Mouse (Mus musculus) heart, adult 18-20 months (tissue): ENCODE data around the gene Ggta1. TPM values are rescaled to one million over a fixed set of nuclear protein-coding genes. Genes with fewer than 3 reads are reported as not detected.
A peak's percentile ranks its signal among the peaks of the same experiment; 100 is the strongest.

Experiments used
- DNase-seq, 2 experiments: peaks; one replicate each; pipeline ENCODE4 v3.0.0; 2021 to 2022; ENCODE audit warnings: mixed read lengths in 1 of 2
- total RNA-seq, 2 experiments: library from RNA; stranded (reverse); gene quantifications; 2 replicates each; pipeline ENCODE4 v1.2.3; 2021

The Ggta1 gene
- total RNA-seq, 2 experiments from 2014 or later, result 13.6 to 17.0 TPM

DNA sequence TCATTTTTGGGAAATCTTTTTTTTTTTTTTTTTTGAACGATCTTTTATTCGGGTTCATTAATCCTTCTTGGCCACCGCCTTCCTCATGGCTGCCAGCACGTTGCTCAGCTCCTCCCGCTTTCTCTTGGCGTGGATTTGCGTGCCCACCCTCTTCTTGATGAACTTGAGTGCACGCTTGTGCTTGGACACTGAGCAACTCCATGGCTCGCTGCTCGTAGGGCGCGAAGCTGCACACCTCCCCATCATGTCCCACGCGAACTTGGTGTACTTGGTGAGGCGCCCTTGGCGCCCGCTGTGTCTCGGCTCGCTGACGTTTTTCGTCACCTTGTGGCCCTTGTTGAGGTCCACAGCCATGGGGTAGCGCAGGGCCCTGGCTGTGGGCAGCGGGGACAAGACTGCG lies 28.1 kb upstream of the Ggta1 start:
- DNase-seq, result no peak

DNA sequence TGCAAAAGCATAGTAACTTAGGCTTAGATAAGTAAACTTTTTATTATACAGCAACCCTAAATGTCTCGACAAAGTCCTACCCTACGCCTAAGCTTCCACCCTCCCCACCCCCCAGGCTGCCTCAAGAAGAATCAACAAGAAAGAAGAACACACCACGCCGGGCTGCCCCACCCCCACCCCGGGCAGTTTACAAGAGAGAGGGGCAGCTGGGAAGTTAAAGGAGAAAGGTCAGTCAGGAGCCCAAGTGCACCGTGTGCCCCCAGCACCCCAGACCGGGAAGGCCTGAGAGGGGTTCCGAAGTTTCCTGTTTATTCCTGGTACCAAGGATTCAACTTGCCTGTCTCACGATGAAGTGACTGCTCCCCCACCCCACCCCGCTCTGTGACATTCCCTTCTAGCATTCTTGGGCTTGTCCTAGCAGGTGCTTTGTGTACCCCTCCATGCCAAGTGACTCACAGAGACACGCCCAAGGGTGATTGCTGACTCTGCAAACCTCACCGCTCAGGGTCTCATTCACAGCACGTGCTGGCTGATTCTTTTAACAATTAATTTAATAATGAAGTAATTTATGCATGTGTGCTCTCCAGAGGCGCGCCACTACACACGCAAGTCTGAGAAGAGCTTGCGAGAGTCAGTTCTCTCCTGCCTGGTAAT lies 27.6 kb upstream of the Ggta1 start:
- DNase-seq, result no peak

DNA sequence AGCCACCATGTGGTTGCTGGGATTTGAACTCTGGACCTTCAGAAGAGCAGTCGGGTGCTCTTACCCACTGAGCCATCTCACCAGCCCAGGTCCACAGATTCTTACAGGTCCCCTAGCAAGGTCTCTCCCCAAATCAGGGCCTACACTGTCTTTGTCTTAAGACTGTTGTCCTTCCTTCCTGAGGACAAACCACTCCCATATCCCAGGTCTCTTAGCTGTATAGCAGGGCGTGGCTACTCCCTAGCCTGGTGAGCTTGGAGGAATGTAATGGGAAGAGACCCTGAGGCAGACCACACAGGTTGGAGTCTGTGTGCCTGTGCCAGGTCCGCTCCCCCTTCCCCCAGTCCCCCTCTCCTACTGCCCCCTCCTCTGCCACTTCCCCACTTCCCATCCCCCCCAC lies 24.7 kb upstream of the Ggta1 start:
- DNase-seq, result no peak

DNA sequence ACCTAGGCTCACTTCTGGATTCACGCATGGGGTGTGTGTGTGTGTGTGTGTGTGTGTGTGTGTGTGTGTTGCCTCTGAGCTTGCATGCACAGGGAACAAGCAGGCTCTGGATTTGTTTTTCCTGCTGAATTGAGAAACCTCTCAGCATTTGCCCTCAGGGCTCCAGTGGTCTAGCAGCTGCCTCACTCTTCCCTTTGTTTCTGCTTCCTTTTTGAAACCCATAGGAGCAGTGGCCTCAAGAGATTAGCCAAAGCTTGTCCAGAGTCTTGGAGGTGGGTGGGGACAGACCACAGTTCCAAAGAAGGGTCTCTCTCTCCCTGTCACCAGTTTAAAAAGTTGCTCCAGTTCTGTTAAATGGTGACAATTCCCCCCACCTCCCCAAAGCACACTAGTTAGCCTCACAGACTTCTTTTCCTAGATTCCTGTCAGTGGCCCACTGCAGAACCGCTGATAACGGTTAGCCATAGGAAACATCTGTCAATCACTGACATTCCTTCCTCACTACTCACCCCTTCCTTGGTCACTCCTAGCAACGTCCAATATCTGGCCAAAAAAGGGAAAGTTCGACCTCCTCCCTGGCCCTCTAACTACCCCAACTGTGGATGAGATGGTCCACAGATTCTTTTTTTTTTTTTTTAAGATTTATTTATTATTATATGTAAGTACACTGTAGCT lies 24.1 kb upstream of the Ggta1 start:
- DNase-seq, result no peak

- no peak for DNase-seq
These were observed 21.1 kb upstream of the Ggta1 start for GRCm38 (mm10) chr2:35484102-35484501.

GRCm38 (mm10) chr2:35483402-35483801 lies 20.4 kb upstream of the Ggta1 start:
- no peak for DNase-seq

GRCm38 (mm10) chr2:35481322-35481990 lies 18.4 kb upstream of the Ggta1 start:
- DNase-seq, result no peak

DNA sequence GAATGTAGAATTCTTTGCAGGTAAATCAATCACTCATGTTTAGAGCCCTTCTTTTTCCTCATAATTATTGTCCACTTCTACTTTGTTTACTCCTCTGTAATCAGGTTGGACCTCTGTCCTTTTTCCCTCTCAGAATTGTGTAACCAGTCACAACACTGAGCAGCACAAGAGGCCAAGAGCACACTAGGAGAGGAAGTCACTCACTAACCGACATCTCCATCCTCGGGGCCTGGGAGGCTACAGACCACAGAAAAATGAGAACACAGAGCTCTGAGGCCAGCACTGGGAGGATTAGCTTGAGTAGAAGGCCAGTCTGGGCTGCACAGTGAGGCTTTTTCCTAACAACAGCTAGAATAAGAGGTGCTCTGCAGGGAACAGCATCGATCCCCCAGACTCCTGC lies 17.0 kb upstream of the Ggta1 start:
- DNase-seq, result no peak

DNA sequence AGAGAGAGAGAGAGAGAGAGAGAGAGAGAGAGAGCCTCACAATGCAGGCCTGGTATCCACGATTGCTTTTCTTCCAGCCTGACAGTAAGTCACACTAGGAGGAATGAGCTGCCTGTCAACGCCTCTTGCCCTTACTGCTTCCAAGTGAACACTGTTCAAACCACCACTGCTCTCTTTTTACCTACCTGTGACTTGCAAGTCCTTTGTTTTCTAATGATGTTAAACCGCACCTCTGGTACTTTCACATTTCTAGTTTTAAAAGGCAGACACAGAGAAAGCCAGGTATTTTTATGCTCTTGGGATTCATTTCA lies 15.7 kb upstream of the Ggta1 start:
- no peak for DNase-seq

DNA sequence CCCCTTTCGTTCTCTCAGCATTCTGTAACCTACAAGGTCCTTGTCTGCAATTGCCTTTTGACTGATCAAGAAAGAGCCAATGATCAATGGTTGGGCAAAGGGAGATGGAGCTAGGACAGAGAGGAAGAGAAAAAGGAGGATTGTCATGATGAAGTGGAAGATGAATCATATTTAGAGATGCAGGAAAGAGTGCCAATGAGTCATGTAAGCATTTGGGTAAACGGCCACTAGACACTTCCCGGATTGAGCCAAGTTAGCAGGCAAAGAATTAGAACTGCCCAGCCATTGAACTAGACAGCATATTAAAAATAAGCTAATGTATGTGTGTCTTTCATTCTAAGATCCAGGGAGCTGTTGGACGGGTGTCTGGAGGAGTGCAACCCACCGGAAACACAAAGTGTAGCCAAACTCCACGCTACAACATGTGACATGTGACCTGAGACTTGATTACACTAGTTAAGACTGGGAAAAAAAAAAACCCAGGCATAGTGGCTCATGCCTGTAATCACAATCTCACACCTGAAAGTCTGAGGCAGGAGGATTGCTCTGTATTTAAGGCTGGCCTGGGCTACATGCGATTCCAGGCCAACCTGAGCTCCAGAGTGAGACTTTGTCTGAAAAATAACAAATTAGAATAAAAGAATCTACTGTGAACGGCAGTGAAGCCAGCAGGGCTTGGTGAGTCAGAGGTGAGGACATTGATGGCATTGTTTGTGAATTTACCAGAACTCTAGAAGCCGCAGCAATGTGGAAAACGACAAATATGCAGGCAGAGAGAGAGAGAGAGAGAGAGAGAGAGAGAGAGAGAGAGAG lies 15.2 kb upstream of the Ggta1 start:
- DNase-seq, result no peak

DNA sequence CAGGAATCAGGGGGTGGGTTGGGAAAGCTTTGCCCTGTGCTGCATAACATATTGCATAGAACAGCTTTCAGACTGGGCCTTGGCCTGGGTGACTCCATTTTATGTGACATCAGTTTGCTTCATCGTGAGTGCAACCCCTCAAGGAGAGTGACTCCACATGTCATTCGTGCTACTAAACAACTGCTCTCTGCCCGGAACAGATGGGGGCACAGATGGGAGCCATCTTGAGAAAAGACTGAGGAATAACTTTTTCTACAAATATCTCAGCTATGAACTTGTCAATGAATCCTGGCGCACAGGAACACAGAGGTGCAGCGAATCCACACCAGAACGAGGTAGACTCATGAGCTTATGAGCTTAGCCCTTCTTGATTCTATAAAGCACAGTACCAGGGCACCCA lies 14.3 kb upstream of the Ggta1 start:
- DNase-seq, result no peak

DNA sequence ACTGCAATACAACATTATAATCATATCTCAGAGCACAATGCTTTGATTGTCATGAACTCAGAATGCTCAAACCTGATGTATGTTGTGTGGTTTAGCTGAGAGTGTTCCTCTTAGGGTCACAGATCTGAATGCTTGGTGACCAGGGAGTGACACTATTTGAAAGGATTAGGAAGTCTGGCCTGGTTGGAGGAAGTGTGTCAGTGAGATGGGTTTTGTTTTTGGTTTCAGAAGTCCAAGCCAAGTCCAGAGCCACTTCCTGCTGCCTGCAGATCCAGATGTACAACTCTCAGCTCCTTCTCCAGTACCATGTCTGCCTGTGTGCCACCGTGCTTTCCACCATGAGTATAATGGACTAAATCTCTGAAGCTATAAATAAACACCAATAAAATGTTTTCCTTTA lies 11.9 kb upstream of the Ggta1 start:
- no peak for DNase-seq

GRCm38 (mm10) chr2:35469266-35469665 lies 6.2 kb upstream of the Ggta1 start:
- no peak for DNase-seq

DNA sequence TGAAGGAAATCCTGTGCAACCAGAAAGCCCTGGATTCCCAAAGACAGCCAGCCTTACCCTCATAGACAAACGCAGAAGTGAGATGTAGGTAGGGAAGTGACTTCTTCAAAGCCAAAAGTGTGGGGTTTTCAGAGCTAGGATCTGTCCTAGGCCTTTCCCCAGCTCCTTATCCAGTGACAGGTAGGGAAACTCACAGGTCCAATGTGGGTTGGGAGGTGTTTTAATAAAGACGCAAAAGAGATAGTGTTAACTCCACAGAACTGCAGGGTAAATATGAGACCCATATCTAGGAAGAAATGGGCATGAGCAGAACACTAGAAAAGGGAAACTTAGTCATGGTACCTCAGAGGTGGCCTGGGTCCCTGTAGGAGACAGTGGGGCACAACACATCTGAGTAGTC lies 5.2 kb upstream of the Ggta1 start:
- no peak for DNase-seq

- no peak for DNase-seq
These were observed 4.8 kb upstream of the Ggta1 start for GRCm38 (mm10) chr2:35467855-35468254.

DNA sequence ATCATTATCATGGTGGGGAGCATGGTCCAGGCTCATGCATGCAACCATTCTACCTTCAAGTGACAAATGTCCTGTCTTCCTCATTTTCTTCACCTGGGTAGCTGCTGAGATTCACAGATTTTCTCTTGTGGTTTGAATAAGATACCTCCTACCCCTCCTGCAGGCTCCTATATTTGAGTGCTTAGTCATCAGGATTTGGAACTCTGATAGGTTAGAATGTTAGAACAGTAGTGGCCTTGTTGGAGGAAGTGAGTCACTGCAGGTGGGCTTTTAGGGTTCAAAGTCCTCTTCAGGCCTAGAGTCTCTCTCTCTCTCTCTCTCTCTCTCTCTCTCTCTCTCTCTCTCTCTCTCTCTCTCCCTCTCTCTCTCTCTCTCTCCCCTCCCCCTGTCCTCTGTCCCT lies 2.6 kb upstream of the Ggta1 start:
- DNase-seq, result no peak

DNA sequence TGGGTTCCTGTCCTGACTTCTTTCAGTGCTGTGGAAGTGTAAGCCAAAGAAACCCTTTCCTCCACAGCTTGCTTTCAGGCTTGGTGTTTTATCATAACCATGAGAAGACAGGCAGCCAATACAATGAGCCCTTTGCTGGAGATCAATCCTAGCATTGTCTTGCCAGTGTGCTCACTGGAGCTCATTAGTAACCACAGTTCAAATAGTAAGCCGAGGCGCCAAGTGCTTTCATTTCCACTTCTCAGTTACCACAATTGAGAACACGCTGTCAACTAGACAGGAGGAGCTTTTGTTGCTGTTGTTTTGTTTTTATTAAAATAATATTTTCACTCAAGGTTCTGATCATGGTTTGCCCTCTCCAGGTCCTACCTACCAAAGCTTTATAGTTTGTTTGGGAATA lies 1.5 kb upstream of the Ggta1 start:
- no peak for DNase-seq

- DNase-seq, result no peak
These were observed 1.1 kb upstream of the Ggta1 start for GRCm38 (mm10) chr2:35464089-35464534.

GRCm38 (mm10) chr2:35463372-35464088 lies 499 bp upstream of the Ggta1 start:
- DNase-seq, result peak; percentile 61 to 86

DNA sequence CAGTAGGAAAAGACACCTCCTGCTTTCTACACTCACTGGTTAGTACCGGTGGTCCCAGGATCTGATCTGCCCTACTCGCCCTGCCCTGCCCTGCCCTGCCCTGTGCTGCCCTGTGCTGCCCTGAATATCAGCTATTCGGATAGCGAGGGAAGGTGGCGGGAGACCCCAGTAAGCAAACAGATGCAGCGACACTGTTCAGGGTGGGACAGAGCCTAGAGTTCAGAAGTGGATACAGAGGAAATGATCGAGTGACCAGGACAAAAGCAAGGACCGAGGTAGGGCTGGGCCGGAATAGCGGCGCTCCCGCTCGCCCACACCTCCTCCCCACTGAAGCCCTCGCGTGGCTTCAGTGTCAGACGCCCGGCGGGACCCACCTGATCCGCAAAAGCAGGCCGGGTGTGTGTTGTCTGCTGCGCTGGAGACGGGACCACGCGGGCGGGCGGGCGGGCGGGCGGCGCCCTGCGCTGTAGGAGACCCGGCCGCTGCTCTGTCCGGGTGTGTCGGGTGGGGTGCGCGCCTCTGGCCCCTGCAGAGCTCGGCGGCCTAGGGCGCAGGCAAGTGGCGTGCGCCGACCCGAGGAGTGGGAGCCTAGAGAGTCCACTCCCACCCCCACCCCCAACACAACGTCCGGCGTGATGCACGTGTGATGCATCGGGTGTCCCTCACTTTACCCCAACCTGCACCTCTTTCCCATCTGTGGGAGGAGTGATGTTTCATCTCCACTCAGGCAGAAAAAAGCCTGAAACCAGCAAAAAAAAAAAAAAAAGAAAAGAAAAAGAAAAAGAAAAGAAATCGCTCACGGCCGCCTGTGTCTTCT lies 852 bp downstream of the Ggta1 start:
- peak in 1 of 2 experiments; percentile 63 for DNase-seq
